Mouse (Mus musculus) heart, adult 10 weeks (tissue): ENCODE results near the gene Gm14569. TPM values are rescaled to one million over a fixed set of nuclear protein-coding genes. Genes with fewer than 3 reads are reported as not detected.

Experiments used
- polyA plus RNA-seq: library from polyadenylated mRNA; stranded (reverse); fragments of 350-450 nt; fragmentation: Illumina TruSeq; extraction: RNeasy Lipid Tissue Mini Kit (QIAGEN cat#74804); gene quantifications from one replicate; pipeline ENCODE4 v1.2.3, GENCODE M21; 2014; ENCODE audit warnings: low read depth, low replicate concordance

Gene Gm14569
- polyA plus RNA-seq = not detected

DNA sequence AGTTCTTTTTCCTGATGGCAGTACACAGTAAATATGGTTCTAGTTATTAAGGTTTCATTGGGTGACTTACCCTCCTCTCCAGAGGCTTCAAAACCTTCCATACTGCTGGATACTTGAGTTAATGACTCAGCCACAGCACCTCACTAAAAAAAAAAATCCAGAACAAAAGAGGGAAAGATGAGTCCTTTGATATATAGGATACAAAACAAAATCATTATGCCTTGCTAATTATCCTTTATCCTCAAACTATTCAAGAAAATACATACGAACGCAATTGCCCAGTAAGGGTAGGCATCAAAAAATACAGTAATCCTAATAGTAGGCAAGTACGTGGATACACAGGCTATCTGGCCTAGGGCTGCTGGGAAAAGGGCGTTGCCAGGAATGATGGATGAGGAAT is at the start of gene Gm14569:
Gene Gm14569 (minus strand): TSS at position 101 of the 400 bp plus-strand sequence.

DNA sequence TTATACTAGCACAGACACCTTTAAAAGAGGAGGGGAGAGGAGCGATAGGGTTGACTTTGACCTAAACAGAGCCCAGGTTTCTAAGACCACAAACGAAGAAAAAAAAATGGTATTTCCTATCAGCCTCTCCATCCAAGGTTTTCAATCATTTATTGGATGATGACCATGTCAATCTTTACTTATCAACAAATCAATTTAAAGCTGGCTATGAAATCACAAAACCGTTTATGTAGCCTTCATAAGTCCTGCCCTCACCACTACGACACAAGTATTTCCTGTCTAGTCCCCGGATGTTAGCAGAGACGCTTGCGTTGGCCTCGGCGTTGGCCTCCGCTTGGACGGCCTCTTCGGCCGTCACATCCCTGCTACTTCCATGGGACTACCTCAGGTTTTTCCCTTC is 90.7 kb downstream of the Gm14569 start, which contains the start of gene Gm6268:
Gene Gm6268 (plus strand): TSS at position 301 of the 400 bp plus-strand sequence.

Other genes with a start within 250 kb of the Gm14569 start
- gene Lonrf3, start 163.5 kb downstream of the Gm14569 start, polyA plus RNA-seq = 1.0 TPM
- not detected for gene Gm6268, start 90.5 kb downstream of the Gm14569 start, polyA plus RNA-seq
- gene Pgrmc1, start 106.4 kb upstream of the Gm14569 start, polyA plus RNA-seq = 32.4 TPM
- 2.6 TPM for gene Akap17b, start 153.6 kb upstream of the Gm14569 start, polyA plus RNA-seq